Mouse (Mus musculus) cerebellum, adult 9-10 months (tissue): ENCODE results near the gene Tpbg.
"Not testable (repeated sequence)": the region's sequence is repeated elsewhere in the genome, so short reads cannot be mapped to it uniquely, and the experiment has no call there.

Source experiments
- DNase-seq: peaks from one replicate; pipeline ENCODE4 v3.0.0; 2022

Tpbg gene

DNA sequence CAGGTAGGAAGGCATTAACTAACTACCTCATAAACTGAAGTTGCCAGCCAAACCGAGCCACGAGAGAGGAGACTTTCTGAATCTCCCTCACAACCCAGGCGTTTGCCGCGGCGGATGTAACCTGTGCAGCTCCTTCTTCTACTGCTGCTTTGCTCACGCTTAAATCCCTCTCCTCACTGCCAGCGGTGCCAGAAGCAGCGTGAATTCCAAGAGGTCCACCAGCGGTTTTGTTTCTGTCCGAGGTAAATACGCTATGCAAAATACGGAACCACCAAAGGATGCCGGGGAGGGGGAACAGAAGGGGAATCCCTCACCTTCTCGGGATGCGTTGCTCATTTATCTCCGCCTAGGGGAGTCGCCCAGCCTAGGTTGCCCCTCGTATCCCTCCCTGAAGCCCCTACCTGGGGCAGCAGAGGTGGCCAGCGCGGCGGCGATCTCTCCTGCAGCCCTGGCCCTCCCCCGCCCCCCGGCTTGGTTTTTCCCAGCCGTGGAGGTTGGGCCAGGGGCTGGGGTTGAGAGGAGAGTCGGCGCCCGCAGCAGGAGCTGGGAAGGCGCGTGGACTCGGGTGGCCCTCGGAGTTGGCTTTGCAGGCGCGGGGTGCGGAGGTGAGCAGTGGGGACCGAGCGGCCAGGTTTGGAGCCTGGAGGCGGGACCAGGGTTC, at the start of gene Tpbg:
Gene Tpbg, plus strand, starts transcription at position 30 of the 661 bp plus-strand sequence.
- no peak for DNase-seq

DNA sequence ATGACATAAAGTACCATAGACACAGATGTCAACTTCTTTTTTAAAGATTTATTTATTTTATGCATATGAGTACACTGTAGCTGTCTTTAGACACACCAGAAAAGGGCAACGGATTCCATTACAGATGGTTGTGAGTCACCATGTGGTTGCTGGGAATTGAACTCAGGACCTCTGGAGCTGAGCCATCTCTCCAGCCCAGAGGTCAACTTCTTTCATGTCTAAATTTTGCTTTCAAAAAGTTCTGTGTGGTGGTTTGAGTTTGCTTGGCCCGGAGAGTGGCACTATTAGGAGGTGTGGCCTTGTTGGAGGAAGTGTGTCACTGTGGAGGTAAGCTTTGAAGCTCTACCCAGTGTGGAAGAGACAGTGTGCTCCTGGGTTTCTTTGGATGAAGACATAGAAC, 40.2 kb upstream of the Tpbg start:
- not testable (repeated sequence) for DNase-seq

DNA sequence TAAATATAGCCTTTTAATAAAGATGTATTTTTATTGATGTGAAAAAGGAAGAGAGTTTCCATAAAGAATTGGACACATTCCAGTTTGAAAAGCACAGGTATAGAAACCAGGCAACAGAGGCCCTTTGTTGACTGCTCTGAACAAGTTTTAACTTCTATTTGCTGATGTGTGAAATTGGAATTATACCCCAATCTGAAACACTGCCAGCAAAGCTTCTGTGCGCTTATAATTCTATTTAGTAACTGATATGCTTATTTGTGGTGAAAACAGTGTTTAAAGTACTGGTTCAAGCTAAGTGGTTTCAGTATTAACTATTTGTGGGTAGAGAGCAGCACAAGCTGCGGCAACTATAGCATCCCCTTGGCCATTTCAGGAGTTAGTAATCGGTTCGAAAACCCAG, 39.6 kb upstream of the Tpbg start:
- DNase-seq, result no peak

DNA sequence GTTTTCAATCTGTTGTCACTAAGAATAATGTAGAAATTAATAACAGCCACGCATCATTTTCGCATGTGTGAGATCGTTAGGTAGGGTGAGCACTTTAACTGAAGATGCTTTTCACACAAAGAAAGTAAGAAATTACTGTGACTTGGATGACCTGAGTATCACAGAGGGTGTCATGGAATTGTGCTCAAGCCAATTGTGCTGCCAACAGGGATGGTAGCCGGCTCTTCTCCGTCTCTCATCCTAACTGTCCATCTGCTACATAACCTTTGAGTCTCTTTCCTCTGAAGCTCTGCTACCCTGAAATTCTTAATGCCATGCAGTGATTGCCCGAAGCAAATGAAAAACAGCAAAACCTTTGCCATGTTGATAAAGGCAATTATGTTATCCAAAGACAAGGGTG, 35.8 kb upstream of the Tpbg start:
- DNase-seq, result peak; percentile 10

DNA sequence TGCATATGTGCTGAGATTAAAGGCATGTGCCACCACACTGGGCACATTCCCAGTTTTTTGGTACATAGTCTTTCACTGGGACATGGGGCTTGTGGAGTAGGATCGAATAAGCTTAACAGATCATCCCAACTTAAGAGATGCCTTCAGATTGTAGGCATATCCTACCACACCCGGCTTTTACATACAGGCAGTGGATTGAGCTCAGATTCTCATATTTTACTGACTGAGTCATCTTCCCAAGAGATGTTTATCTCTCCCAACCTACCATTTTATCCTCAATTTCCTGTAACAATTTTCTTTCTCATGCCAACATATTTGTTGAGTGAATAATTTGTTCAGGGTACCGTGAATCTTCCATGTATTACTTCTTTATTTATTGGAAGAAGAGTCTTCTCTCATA, 32.9 kb upstream of the Tpbg start:
- no peak for DNase-seq

DNA sequence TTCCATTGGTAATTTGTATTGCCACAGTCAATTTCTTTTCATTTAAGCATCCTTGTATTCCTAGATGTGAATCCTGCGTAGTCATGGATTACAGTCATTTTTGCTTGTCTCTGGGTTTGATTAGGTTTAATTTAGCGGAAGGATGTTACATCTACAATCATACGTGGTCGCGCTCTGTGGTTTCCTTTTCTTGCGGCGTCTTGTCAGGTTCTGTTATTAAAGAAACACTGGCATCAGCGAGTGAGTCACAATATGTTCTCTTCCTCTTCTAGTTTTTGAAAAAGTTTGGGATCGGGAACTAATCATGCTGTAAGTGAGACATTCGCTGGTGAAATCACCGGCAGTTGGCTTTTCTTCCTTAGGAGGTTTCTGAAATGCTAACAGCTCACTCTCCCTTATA, 21.4 kb upstream of the Tpbg start:
- DNase-seq, result no peak

DNA sequence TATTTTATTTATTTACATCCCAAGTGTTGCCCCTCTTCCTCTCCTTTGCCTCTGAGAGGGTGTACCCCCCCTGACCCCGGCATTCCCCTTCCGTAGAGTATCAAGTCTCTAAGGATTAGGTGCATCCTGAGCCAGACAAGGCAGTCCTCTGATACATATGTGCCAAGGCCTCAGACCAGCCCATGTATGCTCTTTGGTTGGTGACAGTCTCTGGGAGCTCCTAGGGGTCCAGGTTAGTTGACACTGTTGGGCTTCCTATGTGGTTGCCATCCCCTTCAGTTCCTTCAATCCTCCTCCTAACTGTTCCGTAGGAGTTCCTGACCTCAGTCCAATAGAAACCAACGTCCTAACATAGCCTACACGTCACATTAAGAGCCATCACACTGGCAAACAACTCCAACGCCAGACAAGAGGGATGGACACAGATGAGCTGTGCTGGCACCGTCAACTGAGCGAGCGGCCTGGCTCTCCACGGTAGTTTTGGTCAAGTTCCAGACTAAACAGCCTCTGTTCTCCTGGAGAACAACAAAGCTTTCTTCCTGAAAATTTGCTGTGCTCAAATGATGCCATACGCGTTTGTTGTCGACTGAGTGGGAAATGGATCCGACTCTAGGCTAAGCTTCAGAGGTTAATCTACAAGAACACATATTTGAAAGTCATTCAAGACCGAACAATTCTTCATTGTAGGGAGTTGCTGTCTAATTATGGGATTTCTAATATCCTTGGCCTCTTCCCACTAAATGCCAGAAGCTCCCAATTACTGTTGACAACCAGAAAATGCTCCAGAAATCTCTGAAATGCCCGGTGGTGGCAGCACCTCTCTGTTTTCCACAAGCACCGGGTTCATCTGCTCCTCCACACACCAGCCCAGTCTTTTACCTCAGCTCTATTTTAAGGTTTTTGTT, 6.4 kb upstream of the Tpbg start:
- peak; percentile 88 for DNase-seq

DNA sequence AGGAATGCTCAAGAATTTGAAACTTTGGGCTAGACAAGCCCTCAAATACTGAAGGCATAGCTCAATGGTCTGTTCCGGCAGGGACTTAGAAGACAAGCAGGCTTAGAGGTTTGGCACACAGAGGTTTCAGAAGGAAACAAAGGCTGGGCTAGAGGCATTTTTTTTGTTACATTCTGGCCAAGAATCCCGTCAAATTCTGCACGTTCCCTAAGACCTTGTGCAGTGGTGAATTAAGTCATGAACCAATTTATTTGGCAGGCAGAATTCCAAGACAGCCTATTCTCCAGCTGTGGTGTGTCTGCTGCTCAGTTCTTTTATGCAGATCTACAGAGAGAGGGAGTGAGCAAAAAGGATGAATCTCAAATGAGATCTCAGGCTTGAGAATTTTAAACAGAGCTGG, 2.6 kb upstream of the Tpbg start:
- DNase-seq, result no peak

DNA sequence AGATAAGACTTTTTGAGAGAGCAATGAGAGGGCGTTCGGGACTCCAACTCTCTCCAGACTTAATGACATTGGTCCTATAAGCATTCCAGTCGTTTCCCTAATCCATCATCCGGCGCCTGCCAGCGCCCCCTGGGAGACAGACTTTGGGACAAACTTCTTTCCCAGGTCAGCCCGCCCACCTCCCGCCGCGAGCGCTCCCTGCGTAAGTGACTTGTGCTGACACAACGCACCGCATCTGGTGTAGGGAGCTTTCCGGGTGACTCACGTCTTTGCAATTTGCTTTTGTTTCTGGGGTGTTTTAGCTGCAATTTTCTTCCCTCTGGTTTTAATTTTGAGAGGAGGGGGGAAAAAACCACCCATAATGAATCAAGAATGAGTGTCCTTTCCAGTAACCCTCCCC, 289 bp upstream of the Tpbg start:
- DNase-seq, result no peak

DNA sequence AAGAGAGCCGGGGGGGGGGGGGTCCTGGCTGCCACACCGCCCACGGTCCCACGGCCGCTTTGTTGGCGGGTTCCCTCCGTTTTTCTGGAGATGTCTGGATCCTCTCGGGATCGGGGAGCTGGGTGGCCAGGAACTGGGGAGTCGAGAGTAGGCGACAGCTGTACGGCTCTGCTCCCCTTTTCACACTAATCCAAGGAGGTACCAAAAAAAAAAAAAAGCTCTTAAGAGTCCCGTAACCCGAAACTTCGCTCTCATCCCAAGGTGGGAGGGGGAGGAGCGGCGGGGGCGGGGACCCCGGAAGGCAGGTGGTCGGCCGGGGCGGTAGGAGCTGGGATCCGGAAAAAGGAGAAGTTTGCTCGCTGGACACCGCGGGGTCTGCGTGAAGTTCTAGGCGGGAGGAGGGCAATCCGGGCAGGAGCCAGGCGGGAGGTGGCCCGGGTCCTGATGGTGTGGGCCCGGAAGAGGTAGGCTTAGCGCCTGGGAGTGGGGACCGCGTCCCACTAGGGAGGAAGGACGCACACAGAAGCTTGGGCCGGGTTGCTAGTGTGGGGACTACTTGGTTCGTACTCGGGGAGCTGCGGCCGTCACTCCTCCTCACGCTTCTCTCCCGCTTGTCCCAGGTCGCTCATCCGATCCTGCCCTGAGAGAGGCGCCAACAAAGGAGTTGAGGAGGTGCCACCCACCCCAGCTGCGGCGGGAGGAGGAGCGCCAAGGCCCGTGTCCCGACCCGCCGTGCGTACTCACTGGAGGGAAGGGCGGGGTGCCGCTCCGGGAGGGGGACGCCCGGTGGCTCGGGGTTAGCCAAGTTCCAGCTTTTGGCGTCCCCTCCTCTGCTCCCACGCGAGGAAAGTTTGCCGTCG, 1.1 kb downstream of the Tpbg start:
- DNase-seq, result no peak

DNA sequence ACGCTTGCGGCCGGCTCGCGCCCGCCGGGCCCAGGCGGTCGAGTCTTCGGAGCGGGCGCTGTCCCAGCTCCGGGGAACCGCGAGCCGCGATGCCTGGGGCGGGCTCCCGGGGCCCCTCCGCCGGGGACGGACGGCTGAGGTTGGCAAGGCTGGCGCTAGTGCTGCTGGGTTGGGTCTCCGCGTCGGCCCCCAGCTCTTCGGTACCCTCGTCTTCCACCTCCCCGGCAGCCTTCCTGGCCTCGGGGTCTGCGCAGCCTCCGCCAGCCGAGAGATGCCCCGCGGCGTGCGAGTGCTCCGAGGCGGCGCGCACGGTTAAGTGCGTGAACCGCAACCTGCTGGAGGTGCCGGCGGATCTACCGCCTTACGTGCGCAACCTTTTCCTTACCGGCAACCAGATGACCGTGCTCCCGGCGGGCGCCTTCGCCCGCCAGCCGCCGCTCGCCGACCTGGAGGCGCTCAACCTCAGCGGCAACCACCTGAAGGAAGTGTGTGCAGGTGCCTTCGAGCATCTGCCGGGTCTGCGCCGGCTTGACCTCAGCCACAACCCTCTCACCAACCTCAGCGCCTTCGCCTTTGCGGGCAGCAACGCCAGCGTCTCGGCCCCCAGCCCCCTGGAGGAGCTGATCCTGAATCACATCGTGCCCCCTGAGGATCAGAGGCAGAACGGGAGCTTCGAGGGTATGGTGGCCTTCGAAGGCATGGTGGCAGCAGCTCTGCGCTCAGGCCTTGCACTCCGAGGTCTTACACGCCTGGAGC, 1.9 kb downstream of the Tpbg start:
- no peak for DNase-seq

DNA sequence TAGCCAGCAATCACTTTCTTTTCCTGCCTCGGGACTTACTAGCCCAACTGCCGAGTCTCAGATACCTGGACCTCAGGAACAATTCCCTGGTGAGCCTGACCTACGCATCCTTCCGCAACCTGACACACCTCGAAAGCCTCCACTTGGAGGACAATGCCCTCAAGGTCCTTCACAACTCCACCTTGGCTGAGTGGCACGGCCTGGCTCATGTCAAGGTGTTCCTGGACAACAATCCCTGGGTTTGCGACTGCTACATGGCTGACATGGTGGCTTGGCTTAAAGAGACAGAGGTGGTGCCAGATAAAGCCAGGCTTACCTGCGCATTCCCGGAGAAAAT, 2.4 kb downstream of the Tpbg start:
- no peak for DNase-seq

DNA sequence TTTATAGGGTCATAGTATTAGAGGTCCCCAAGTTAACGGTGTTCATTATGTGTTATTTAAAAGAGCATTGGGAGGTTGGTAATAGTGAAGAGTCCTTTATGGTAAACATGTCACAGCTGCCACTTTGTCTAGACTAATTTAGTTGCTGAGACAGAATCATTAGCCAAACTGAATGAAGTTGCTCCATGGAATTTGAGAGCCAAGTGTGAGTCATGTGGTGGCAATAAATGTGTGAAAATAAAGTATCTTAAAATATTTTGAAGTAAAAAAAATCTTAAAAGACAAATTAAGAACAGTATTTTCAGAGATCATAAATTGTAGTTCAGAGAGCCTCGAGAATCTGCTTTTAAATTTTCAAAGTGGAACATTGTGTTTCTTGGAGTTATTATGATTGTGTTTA, 4.0 kb downstream of the Tpbg start:
- no peak for DNase-seq

DNA sequence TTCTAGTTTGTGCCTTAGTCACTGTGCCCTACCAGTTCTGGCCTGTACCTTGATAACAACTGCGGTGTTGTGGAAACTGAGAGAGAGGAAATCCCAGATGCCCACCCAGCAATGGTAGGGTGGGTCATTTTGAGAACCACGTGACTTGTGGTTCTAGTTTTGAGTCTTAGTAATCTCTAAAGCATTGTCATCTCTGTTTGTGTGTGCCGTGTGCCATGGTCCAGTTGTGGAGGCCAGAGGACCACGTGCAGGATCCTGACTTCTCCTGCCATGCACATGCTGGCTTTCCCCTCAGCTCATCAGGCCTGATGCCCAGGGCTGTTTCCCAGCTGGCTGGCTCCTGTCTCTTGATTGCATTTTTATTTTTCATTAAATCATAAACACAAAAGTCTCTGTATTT, 12.6 kb downstream of the Tpbg start:
- no peak for DNase-seq

DNA sequence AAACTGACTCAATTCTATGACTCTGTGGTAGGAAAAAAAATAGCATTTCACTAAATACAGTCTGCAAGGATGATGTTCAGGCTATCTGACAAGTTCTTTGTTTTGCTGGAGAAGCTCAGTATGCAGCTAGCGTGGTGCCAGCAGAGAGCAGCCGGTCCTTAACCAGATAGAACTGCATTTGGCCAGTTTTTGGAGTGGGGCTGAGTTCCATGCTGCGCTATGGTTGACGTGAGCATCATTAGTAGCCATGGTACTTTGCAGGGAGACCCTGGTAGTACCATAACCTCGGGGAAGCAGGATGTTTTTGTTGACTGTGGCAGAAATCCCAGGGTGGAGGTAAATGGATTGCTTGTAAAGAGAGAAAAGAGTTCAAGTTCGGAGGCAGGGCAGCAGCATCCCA, 14.3 kb downstream of the Tpbg start:
- no peak for DNase-seq

DNA sequence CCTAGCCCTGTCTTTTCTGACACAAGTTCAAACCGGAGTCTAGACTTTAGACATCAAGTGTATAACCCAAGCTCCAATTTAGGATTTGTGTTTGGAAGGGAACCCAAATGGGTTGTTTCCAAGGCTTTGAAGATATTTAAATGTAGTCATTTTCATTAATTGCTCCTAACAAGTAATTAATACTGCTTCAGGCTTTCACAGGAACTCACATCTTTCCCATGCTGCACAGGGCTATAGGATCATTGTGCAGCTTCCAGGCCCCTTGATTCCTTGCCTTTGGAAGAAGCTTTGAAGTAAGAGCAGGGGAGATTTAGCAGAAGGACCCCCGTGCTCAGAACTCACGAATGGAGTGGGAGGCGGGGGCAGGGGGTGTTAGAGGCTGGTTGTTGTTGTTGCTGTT, 18.9 kb downstream of the Tpbg start:
- DNase-seq, result no peak

DNA sequence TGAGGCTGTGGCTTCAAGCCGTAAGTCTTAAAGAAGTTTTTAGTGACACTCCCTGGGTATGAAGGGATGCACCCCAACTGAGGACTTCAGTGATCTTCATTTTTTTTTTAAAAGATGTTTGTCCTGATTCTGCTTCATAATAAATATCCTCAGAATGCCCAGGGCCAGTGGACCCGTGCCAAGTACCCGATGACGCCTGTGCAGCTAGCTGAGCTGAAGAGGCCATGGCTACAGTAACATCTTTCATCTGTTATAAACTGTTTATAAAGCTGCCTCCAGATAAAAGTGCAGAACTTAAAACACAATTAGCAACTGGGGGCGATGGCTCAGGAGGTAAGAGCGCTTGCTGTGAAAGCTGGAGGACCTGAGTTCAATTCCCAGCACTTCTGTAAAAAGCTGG, 20.4 kb downstream of the Tpbg start:
- no peak for DNase-seq

DNA sequence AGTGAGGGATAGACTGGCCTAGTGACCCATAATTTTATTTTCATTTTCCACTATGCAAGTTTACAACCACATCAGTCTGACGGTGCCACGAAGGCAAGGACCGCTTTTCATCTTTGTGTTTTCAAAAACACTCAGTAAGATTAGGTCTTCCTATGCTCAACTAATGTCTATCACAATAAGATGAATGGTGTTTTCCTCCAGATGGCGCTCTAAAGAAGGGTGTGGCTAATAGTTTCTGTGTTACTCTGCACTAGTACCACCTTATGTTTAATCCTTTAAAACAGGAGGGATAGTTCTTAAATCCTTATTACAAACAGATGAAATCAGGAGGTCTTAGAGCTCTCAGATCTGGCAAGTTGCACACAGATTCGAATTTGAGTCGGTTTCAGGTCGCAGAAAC, 30.7 kb downstream of the Tpbg start:
- DNase-seq, result no peak

DNA sequence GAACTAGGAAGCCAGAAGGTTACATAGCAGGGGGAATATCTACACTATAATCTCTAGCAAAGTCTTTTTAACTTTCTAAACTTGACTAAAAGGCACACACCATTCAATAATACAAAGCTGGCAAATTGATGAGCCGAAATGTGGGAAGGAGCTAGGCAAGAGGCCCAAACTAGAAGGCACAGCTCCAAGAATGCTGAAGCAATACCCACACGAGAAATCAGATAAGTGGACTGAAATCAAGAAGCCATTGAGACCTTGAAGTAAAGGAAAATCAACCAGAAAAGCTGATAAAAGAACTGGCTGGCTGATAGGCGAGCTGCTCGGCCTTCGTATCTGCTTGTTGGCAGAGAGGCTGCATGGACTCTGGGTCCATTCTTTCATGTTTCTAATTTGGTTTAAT, 51.5 kb downstream of the Tpbg start:
- no peak for DNase-seq
